Mouse (Mus musculus) liver, postnatal 0 days (tissue): ENCODE data around the gene Nubpl.

Experiments used
- CTCF ChIP-seq: sonication (generic); IDR thresholded peaks from 2 replicates; pipeline ENCODE4 v1.5.1; 2016; ENCODE audit warnings: antibody characterized with exemption, low read depth
- EP300 ChIP-seq: IDR thresholded peaks from 2 replicates; pipeline ENCODE4 v1.6.1; 2016; ENCODE audit warnings: antibody characterized with exemption, low read depth, mild to moderate bottlenecking

DNA sequence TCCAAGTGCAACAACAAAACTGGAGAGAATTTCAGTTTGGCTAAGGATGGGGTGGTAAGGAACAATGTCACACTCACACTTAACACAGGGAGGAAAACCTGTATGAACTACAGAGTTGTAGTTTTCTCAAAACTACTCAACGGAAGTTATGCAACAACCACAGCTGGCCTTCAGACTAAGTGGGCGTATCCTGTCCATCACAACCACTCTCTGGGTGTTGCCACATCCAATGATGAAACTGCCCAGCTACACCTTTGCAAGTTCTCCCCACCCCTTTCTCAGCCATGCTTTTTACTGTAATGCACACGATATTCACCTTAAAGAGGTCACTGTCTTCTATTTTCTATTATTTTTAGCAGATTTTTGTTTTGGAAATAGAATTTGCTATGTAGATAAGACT lies 217.3 kb downstream of the Nubpl start:
- TF ChIP-seq CTCF (no peak), EP300 (peak; percentile 17; the same call in 1 of the 2 replicates)
